Mouse (Mus musculus): ENCODE measurements around the gene Stk16.
A peak's percentile ranks its signal among the peaks of the same experiment; 100 is the strongest.
"Not testable (repeated sequence)": the region's sequence is repeated elsewhere in the genome, so short reads cannot be mapped to it uniquely, and the experiment has no call there.

The Stk16 gene

DNA sequence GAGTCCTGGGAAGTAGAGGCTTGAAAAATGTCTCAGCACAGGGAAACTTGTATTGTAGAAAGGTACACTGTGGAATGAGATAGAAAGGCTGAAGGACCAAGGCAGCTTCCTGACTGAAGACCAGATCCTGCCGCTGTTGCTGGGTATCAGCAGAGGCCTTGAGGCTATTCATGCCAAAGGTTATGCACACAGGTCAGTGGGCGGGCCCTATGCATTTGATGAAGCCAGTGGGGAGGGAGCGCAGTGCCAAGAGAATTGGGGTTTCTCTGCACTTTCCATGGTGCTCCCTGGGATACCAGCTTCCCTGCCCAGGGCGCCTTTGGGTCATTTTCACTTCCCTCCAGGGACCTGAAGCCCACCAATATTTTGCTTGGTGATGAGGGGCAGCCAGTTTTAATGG is 1.9 kb downstream of the Stk16 start:
- no peak for DNase-seq (ENCODE audit: low read depth, low spot score)

DNA sequence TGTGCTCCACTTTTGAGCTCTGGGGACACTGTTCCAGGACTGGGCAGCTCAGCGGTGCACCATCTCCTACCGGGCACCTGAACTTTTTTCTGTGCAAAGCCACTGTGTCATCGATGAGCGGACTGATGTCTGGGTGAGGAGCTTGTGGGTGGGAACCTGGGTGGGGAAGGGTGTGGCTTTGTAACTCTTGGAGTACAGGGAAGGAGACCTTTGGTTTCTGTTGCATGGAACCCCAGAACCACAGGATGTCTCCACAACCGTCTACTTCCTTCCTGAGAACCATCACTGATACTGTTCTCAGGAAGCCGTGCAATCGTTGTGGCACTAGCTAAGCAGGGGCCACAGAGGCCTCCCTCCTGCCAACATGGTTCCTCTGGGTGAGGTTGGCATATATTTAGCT is 2.5 kb downstream of the Stk16 start:
- DNase-seq (ENCODE audit: low read depth, low spot score) = peak; percentile 39

GRCm38 (mm10) chr1:75214442-75214841 is 3.8 kb downstream of the Stk16 start:
- no peak for DNase-seq (ENCODE audit: low read depth, low spot score)

GRCm38 (mm10) chr1:75214886-75215285 is 4.2 kb downstream of the Stk16 start:
- DNase-seq (ENCODE audit: low read depth, low spot score) = no peak

- no peak for DNase-seq (ENCODE audit: low read depth, low spot score)
Observed at GRCm38 (mm10) chr1:75215785-75216184, 5.1 kb downstream of the Stk16 start.

DNA sequence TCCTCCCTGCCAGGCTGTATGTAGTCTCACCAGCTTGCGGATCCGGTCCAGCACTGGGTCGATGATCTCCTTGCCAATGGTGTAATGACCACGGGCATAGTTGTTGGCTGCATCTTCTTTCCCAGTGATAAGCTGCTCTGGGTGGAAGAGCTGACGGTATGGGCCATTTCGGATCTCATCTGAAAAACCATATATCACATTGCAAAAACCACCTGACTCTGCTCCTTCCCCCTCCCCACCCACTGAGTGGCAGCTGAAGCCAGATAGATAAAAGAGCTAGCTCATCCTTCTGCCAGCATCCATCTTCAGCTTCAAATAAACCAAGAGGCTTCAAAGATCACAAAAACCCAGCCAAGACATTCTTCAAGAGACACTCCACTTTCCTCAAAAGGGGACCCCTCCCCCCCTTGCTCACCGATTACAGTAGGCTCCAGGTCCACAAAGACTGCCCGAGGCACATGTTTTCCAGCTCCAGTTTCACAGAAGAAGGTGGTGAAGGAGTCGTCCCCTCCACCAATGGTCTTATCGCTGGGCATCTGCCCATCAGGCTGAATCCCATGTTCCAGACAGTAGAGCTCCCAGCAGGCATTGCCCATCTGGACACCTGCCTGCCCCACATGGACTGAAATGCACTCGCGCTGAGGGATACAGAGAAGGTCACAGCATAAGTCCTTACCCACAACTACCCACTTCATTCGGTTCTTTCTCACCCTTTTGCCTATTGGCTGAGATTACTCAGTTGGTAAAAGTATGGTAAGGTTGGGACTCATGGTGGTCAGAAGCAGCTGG is 6.4 kb downstream of the Stk16 start:
- peak; percentile 12 for DNase-seq (ENCODE audit: low read depth, low spot score)

- DNase-seq (ENCODE audit: low read depth, low spot score) = no peak
Observed at GRCm38 (mm10) chr1:75217893-75218226, 7.2 kb downstream of the Stk16 start.

DNA sequence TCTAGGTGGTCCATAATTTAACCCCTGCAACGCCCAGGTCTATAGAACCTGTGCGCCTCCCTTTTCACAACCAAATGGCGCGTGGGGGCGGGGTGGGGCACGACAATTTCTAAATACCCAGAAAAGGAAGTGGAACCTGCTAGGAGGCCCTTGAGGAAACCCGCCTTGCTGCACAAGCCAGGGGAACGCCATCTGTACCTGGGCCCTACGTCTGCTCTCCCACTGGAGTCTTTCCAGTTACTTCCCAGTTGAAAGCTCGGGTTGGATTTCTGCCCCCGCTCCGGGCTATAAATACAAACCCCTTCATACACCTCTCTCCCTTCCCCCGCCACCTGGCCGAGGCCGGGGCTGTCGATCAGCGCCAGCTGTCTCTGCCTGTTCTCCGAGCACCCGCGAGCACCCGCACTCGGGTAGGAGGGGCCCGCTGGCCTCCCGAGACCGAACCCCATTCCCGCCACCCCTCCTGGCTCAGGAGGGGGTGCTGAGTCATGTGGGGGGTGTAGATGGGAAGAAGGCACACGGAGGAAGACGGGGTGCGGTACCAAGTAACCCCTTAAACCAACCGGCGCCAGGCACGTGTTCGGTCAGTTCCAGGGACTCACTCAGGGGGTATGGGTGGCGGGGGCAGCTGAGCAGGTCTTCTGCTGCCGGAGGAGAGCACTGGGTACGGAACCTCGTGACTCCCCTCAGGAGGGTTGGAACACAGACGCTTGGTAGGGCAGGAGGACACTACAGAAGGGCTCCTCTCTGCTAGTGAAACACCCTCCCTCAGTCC is 7.8 kb downstream of the Stk16 start:
- peak; percentile 76 for DNase-seq (ENCODE audit: low read depth, low spot score)

- DNase-seq (ENCODE audit: low read depth, low spot score) = peak; percentile 97
Observed at GRCm38 (mm10) chr1:75219078-75219477, 8.4 kb downstream of the Stk16 start.

DNA sequence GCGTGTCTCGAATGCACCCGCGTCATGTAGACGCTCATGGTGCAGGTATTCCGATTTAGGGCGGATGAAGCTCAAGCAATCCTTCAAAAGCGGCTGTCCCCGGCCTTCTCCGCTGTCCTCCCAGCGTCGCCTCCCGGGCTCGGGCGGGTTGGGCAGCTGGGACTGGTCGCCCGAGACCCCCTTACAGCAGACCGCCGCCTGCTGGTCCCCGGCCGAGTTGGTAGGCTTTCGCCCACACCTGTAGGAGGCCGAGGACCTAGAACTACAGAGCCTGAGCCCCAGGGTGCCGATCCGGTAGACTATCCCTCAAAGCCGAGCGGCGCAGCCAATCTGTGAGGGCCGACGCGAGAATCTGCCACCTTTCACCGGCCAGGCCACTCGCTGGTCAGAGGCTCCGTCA is 8.9 kb downstream of the Stk16 start, which contains the start of gene Tuba4a:
Gene Tuba4a, minus strand, starts transcription at position 335 of the 400 bp plus-strand sequence.
- no peak for DNase-seq (ENCODE audit: low read depth, low spot score)

DNA sequence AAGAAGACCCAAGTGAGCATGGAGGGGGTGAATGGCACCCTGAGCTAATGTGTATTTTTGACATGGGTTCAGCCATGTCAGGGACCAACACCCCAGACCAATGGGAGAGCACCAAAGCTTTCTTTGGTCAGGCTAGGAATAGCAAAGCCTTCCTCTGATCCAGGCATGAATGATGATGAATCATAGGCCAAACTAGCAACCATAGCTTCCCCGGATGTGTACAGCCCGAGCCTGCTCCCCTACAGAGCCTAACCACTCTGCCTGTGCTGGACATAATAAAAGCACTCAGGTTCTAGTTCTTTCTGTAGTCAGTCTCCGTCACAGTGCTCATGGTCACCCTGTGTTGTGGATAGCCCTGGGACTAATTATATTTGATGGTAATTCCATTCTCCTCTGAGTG is 10.9 kb downstream of the Stk16 start:
- DNase-seq (ENCODE audit: low read depth, low spot score) = no peak

DNA sequence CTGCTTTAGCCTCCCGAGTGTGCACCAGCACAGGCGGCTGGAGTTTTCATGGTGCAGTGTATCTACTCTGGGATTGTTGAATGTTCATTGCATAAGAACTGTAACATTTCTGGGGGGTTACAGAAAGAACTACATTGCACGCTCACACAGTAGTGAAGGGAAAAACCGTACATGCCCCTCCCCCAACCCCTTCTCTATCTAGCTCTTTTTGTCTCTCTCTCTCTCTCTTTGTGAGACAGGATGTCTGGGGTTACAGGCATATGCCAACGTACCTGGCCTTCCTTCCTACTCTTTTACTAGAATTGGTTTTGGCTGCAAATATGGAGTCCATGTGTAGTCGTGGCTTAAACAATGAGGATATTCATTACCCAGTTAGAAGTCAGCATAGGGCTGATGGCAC is 12.3 kb downstream of the Stk16 start:
- peak; percentile 66 for DNase-seq (ENCODE audit: low read depth, low spot score)

DNA sequence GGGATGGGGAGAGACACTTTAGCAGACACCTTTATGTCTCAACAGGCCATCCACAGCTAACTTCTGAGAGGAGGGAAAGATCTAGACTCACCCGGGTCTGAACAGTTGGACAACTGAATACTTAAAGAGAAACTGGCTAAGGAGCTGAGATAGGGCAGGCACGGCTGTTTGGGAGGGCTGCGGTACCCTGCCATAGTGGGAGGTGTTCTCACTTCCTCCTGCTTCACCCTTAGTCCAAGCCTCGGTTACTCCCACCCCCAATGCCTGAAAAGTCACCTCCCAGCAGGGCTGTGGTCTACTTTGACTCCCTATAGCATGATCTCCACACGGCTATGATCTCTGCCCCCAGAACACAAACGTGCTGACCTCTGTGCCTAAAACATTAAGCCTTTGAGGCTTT is 12.9 kb downstream of the Stk16 start:
- peak; percentile 28 for DNase-seq (ENCODE audit: low read depth, low spot score)

GRCm38 (mm10) chr1:75225473-75225872 is 14.8 kb downstream of the Stk16 start:
- DNase-seq (ENCODE audit: low read depth, low spot score) = no peak

- DNase-seq (ENCODE audit: low read depth, low spot score) = no peak
Observed at GRCm38 (mm10) chr1:75226138-75226537, 15.5 kb downstream of the Stk16 start.

DNA sequence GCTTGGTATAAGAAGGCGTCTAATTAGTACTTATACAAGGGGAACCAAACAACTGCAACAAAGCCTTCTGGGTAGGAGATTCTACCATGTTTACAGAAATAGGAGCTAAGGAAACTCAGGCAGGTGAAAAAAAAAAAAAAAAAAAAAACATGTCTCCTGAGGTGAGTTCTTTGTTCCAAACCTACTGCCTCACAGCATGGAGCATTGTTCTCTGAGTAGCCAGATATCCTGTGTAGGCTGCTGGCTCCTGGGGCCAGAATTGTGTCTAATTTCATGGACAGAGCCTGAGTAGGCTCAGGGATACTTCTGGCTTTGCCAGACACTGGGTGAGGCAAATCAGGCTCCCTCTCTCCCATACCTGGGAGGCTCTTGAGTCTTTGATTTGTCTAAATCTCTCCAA is 17.0 kb downstream of the Stk16 start:
- no peak for DNase-seq (ENCODE audit: low read depth, low spot score)

GRCm38 (mm10) chr1:75229158-75229557 is 18.5 kb downstream of the Stk16 start:
- DNase-seq (ENCODE audit: low read depth, low spot score) = no peak

GRCm38 (mm10) chr1:75230335-75230994 is 19.8 kb downstream of the Stk16 start:
- no peak for DNase-seq (ENCODE audit: low read depth, low spot score)

DNA sequence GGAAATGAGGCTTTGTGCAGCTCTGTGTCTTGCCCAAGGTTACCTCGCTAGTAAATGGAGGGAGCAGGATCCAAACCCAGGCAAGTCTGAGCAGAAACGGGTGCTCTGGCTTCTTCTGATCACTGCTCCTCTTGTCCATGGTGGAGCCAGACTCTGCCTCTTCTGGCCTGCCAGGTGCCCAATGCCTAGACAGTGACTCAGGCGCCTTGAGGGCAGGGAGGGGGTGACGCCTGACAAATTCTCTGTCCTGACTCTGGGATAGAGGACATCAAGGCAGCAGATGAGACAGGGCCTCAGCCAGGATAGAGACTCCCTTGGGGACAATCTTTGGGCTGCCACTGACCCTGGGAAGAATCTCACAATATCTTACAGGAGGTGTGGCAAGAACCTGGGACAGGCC is 20.6 kb downstream of the Stk16 start:
- DNase-seq (ENCODE audit: low read depth, low spot score) = no peak

- no peak for DNase-seq (ENCODE audit: low read depth, low spot score)
Observed at GRCm38 (mm10) chr1:75231664-75232152, 21.1 kb downstream of the Stk16 start, which contains the start of gene A630095N17Rik. TSS of gene A630095N17Rik (minus strand) at chr1:75232102.

GRCm38 (mm10) chr1:75232489-75232888 is 21.9 kb downstream of the Stk16 start:
- DNase-seq (ENCODE audit: low read depth, low spot score) = not testable (repeated sequence)

GRCm38 (mm10) chr1:75234606-75235005 is 24.0 kb downstream of the Stk16 start:
- DNase-seq (ENCODE audit: low read depth, low spot score) = peak; percentile 89
